Mouse (Mus musculus) neural tube, embryonic 10.5 days (tissue): ENCODE measurements around the gene Defb38.

Experiments
- DNase-seq: peaks from one replicate; pipeline ENCODE4 v3.0.0-alpha.2; 2017; ENCODE audit warnings: low spot score; ENCODE audit errors: extremely low spot score

The Defb38 gene

GRCm38 (mm10) chr8:19026466-19026865 lies at the start of gene Defb38:
Gene Defb38, minus strand, starts transcription at chr8:19026566.
- DNase-seq = no peak

DNA sequence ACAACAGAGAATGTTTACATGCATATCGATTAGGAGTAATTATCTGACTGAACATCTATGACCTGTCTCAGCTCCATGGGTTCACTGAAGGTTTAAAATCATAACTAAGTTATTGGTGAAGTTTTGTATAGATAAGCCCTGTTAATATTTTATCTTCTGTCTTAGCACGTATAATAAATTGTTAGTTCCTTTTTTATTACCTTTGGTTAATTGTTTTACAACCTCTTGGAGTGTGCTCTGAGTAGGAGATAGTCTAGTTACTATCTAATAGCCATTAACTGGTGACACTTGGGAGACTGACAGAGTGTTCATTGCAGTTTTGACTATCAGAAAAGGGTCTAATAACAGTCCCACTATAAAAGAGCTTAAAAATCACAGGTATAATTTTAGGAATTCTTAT lies 39.6 kb upstream of the Defb38 start:
- DNase-seq = no peak

DNA sequence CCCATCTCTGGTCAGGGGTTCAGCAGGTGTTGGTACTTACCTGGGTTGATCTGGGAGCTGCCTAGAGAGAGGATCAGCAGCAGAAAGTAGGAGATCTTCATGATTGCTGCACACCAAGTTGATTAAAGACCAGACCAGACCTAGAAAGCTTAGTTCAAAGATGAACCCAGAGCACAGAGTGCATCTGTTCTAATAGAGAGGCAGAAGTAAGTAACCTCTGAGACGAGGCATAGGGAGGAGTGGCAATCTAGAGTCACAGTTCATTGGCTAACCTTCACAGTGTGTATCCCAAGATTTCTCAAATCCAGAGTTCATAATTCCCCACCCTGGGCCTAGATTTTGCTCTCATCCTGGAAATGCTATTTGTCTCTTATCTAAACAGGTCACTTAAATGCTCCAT lies 38.3 kb upstream of the Defb38 start, which contains the start of gene Defb39:
Defb39 (minus strand) TSS at position 101 of the 400 bp plus-strand sequence.
- DNase-seq = no peak

DNA sequence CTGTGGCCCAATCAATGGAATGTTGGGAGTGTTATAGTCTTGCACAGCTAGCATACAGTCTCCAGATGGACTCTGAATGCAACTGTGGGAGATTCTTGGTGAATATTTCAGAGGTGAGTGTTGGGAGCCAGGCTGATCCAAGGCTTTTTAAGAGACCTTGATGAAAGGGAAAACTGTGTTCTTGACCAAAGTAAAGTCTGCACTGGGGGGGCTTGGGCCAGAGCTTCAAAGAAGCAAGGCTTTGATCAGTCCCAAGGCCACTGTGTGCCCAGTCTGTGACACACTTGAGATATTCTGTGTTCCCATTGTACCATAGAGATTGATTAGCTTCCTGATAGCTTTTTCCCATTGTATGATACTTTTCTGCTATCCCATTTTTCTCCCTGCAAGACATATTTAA lies 36.5 kb upstream of the Defb38 start:
- no peak for DNase-seq

GRCm38 (mm10) chr8:19045242-19045641 lies 18.9 kb upstream of the Defb38 start:
- no peak for DNase-seq
